Mouse (Mus musculus) bone marrow, adult 2 months (tissue): ENCODE data around the gene Arid1a. TPM values are rescaled to one million over a fixed set of nuclear protein-coding genes. Genes with fewer than 3 reads are reported as not detected.

Experiments
- H3K27ac ChIP-seq: fragments of 200-500 bp; 2 replicates; pipeline ENCODE4 v1.5.1; 2012; ENCODE audit warnings: low read depth, mild to moderate bottlenecking, control low read depth, inconsistent platforms, low read length; ENCODE audit not compliant: control insufficient read depth, poor library complexity, insufficient read depth
- H3K4me1 ChIP-seq: fragments of 200-500 bp; 2 replicates; pipeline ENCODE4 v1.6.1; 2011; ENCODE audit warnings: low read length; ENCODE audit not compliant: control insufficient read depth, insufficient read depth
- H3K4me3 ChIP-seq: fragments of 200-500 bp; replicated peaks from 2 replicates; pipeline ENCODE3; 2011; ENCODE audit warnings: mild to moderate bottlenecking, low read depth, low read length, control low read depth; ENCODE audit not compliant: control insufficient read depth
- CTCF ChIP-seq: fragments of 200-500 bp; IDR thresholded peaks from 2 replicates; pipeline ENCODE4 v1.5.1; 2011; ENCODE audit warnings: low read length, control low read depth; ENCODE audit not compliant: control insufficient read depth, insufficient read depth
- POLR2A ChIP-seq: fragments of 200-500 bp; IDR thresholded peaks from 2 replicates; pipeline ENCODE4 v1.6.1; 2011; ENCODE audit warnings: low read depth, mild to moderate bottlenecking, control low read depth, low read length, borderline replicate concordance; ENCODE audit not compliant: control insufficient read depth
- WGBS: fragments of 180-500 bp; shearing (Covaris S2); methylation state at CpG from one replicate; pipeline ENCODE4 v1.1.7; 2018; 5-methylcytosine and 5-hydroxymethylcytosine counted together
- polyA plus RNA-seq: library from polyadenylated mRNA; stranded (reverse); fragments of >200 nt; gene quantifications from 2 replicates; pipeline ENCODE4 v1.2.4, GENCODE M21; 2011; ENCODE audit warnings: low replicate concordance; ENCODE audit not compliant: missing spikeins, insufficient read depth, insufficient read length

The Arid1a gene
- polyA plus RNA-seq, 1 experiment, result 76.0 TPM

GRCm38 (mm10) chr4:133728256-133728655, 28.3 kb downstream of the Arid1a start:
- H3K27ac ChIP-seq, result no peak overlapping the region
- peaks cover 7% of the 10 kb centered on the region for H3K4me1 ChIP-seq
- 43% methylated on average over 9 of the region's 9 CpGs for WGBS
- no peak overlapping the region for H3K4me3 ChIP-seq
- no peak for TF ChIP-seq POLR2A
- no peak for TF ChIP-seq CTCF

- peaks cover 5% of the 10 kb centered on the region for H3K4me1 ChIP-seq
- H3K27ac ChIP-seq, result no peak overlapping the region
- WGBS, result 80% methylated on average over 2 of the region's 2 CpGs
- TF ChIP-seq CTCF, result no peak
- no peak for TF ChIP-seq POLR2A
- H3K4me3 ChIP-seq, result no peak overlapping the region
Observed at GRCm38 (mm10) chr4:133725706-133726105, 30.9 kb downstream of the Arid1a start.

DNA sequence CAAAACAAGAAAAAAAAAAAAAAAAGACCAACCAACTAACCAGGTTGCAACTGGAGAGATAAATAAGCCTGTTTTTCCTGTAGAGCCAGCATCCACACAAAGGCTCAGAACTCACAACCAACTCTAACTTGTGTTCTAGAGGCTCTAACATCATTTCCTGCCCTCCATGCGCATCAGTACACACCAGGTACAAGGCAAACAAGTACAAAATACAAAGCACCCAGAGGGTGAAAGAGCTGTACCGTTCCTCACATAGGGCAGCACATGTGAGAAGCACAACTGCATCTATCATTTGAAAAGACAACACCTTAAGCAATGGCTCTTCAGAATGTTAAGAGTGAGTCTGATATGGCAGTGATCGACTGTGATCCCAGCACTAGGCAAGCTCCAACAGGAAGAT, 36.8 kb downstream of the Arid1a start:
- Histone ChIP-seq H3K27ac (no peak overlapping the region), H3K4me1 (peaks cover 2% of the 10 kb centered on the region; the same call in 1 of the 2 replicates), H3K4me3 (no peak overlapping the region)
- WGBS, result 90% methylated on average over 3 of the region's 3 CpGs
- TF ChIP-seq POLR2A, result no peak
- no peak for TF ChIP-seq CTCF

GRCm38 (mm10) chr4:133712755-133713154, 43.8 kb downstream of the Arid1a start:
- no peak overlapping the region for H3K27ac ChIP-seq
- peaks cover 2% of the 10 kb centered on the region for H3K4me1 ChIP-seq
- WGBS, result 56% methylated on average over 5 of the region's 5 CpGs
- TF ChIP-seq POLR2A (no peak), CTCF (no peak)
- H3K4me3 ChIP-seq, result no peak overlapping the region

DNA sequence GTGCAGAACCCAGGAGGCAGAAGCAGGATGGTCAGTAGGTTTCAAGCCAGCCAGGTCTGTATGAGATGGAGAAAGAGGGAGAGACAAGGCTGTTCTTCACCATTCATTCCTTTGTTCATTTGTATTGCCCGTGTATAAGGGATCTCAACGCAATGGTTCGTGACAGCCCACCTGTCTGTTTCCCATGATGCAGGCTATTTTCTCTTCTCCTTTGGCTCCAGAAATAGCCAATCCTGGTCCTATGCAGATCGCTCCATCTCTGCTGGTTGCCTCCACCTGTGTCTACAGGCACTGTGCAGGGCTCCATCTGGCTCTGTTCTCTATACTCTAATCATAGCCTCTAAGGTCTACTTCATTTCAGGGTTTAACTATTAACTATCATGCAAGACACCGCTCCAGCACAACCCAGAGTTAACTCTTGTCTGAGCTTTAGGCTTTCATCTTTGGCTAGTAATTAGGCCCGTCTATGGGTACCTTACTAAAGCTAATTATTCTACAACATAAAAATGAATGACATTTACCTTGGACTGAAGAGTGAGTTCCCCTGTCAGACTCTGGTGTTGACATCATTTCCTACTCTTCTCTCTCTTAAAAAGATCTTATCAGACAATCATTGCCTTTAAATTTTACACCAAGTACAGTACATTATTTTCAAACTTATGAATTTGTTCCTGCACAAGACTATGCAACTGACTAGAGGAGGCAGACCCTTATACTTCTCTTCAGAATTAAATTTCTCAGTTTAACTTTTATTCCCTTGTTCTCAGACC, 45.1 kb downstream of the Arid1a start:
- H3K27ac ChIP-seq, result no peak overlapping the region
- WGBS, result 90% methylated on average over 6 of the region's 6 CpGs
- TF ChIP-seq POLR2A (no peak), CTCF (no peak)
- peaks cover 5% of the 10 kb centered on the region for H3K4me1 ChIP-seq
- H3K4me3 ChIP-seq, result no peak overlapping the region

DNA sequence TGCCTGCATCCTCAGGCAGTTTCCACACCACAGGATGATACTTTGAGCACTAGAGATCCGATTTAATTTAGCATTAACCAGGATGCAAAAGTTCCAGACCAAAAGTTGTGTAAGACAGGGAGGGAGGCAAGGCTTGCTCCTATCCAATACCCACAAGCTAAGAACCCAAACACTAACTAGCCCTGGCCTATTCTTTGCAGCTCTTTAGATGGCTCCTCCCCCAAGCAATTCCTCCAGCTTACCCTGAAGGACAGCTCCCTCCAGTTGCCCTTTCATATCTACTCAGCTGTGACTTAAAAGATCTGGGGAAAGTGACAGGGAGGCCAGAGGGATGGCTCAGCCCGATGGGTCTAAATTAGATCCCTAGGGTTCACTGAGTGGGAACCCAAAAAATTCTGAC, 47.2 kb downstream of the Arid1a start:
- Histone ChIP-seq H3K4me3 (no peak overlapping the region), H3K27ac (no peak overlapping the region), H3K4me1 (peaks cover 6% of the 10 kb centered on the region)
- WGBS, result 63% methylated on average over 2 of the region's 2 CpGs
- TF ChIP-seq CTCF (no peak), POLR2A (no peak)

GRCm38 (mm10) chr4:133707464-133707863, 49.1 kb downstream of the Arid1a start:
- Histone ChIP-seq H3K4me1 (peaks cover 6% of the 10 kb centered on the region), H3K27ac (no peak overlapping the region; the same call in 1 of the 2 replicates)
- 0% methylated on average over 1 of the region's 1 CpGs for WGBS

GRCm38 (mm10) chr4:133706956-133707355, 49.6 kb downstream of the Arid1a start:
- WGBS, result 2% methylated on average over 8 of the region's 8 CpGs

More at GRCm38 (mm10) chr4:133707464-133707863, 49.1 kb downstream of the Arid1a start:
- no peak overlapping the region for H3K4me3 ChIP-seq
- no peak for TF ChIP-seq CTCF
- no peak for TF ChIP-seq POLR2A

DNA sequence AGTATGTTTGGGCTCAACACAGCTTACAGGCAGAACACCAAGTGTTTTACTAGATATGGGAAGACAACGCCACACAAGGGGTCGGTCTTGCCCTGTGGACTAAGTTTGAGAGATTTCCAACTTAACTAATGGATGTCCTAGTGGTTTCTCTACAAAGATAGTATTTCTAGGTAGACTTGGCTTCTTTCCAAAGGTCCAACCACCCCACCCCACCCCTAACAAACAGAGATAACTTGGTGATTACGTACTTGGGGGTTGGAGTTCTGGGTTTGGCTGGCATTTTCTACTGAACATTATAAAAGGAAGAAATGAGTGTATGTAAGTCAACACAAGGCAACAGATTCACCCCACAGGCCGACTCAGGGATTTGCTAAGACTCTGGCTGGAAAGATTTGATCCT, 51.5 kb downstream of the Arid1a start:
- H3K4me3 ChIP-seq, result no peak overlapping the region
- H3K27ac ChIP-seq, result no peak overlapping the region; the same call in 1 of the 2 replicates
- no peak for TF ChIP-seq CTCF
- TF ChIP-seq POLR2A, result no peak
- peaks cover 8% of the 10 kb centered on the region; the same call in 1 of the 2 replicates for H3K4me1 ChIP-seq
- 52% methylated on average over 4 of the region's 4 CpGs for WGBS

More at GRCm38 (mm10) chr4:133706956-133707355, 49.6 kb downstream of the Arid1a start:
- peak overlapping the region; percentile 61 for H3K27ac ChIP-seq
- H3K4me1 ChIP-seq, result peaks cover 8% of the 10 kb centered on the region
- no peak overlapping the region for H3K4me3 ChIP-seq
- no peak; the same call in 1 of the 2 replicates for TF ChIP-seq CTCF
- peak; percentile 70; the same call in 1 of the 2 replicates for TF ChIP-seq POLR2A
